Mouse (Mus musculus): ENCODE data around the gene Hmcn1. TPM values are rescaled to one million over a fixed set of nuclear protein-coding genes. Genes with fewer than 3 reads are reported as not detected.

Hmcn1 gene
- total and polyA plus RNA-seq, 3 experiments: 0.33 TPM; not detected in 2

- no peaks in the 10 kb centered on the region for H3K36me3 ChIP-seq (replicated peaks)
- TF ChIP-seq POLR2AphosphoS5 (IDR thresholded peaks at IDR 0.05; ENCODE audit: insufficient replicate concordance, low read depth, low read length): no peak
- no peaks in the 10 kb centered on the region for H3K9me3 ChIP-seq (replicated peaks)
- ATAC-seq (ENCODE audit: extremely low read depth, insufficient number of reproducible peaks, low FRiP score, poor library complexity, severe bottlenecking) (no peak), DNase-seq (ENCODE audit: low spot score) (no peak)
- peaks cover 4% of the 10 kb centered on the region; the same call in 1 of the 2 replicates for H3K27me3 ChIP-seq (ENCODE audit: insufficient read depth, low read length)
- no peaks in the 10 kb centered on the region for H3K4me1 ChIP-seq (ENCODE audit: insufficient read depth, low read depth, low read length)
- H3K4me3 ChIP-seq (ENCODE audit: low read depth, low read length): no peak overlapping the region
These were observed 9.1 kb downstream of the Hmcn1 start for GRCm38 (mm10) chr1:150984092-150984503.

- Histone ChIP-seq H3K36me3 (replicated peaks) (no peaks in the 10 kb centered on the region), H3K4me1 (ENCODE audit: insufficient read depth, low read depth, low read length) (no peaks in the 10 kb centered on the region), H3K27me3 (ENCODE audit: insufficient read depth, low read length) (0 out of 2 replicates have a peak, but pooled peaks cover 2% of the 10 kb centered on the region), H3K4me3 (ENCODE audit: low read depth, low read length) (no peak overlapping the region), H3K9me3 (replicated peaks) (no peaks in the 10 kb centered on the region)
- ATAC-seq (ENCODE audit: extremely low read depth, insufficient number of reproducible peaks, low FRiP score, poor library complexity, severe bottlenecking) (no peak), DNase-seq (ENCODE audit: low spot score) (no peak)
- no peak for TF ChIP-seq GATA1 (IDR thresholded peaks at IDR 0.05; ENCODE audit: borderline replicate concordance, low read length)
- TF ChIP-seq TAL1 (conservative IDR thresholded peaks at IDR 0.05; ENCODE audit: low read depth, low read length): no peak
- TF ChIP-seq GATA2 (IDR thresholded peaks at IDR 0.05; ENCODE audit: borderline replicate concordance, low read depth, low read length): no peak
- TF ChIP-seq CTCF (IDR thresholded peaks at IDR 0.05; ENCODE audit: low read depth, low read length): no peak
- TF ChIP-seq POLR2AphosphoS5 (IDR thresholded peaks at IDR 0.05; ENCODE audit: insufficient replicate concordance, low read depth, low read length): no peak
These were observed 14.6 kb downstream of the Hmcn1 start for GRCm38 (mm10) chr1:150978651-150979050.

GRCm38 (mm10) chr1:150976263-150976662 is 17.0 kb downstream of the Hmcn1 start:
- Histone ChIP-seq H3K9me3 (replicated peaks) (no peaks in the 10 kb centered on the region), H3K4me3 (ENCODE audit: low read depth, low read length) (no peak overlapping the region), H3K36me3 (replicated peaks) (no peaks in the 10 kb centered on the region), H3K27me3 (ENCODE audit: insufficient read depth, low read length) (0 out of 2 replicates have a peak, but pooled peaks cover 2% of the 10 kb centered on the region), H3K4me1 (ENCODE audit: insufficient read depth, low read depth, low read length) (no peaks in the 10 kb centered on the region)
- TF ChIP-seq POLR2AphosphoS5 (IDR thresholded peaks at IDR 0.05; ENCODE audit: insufficient replicate concordance, low read depth, low read length) (no peak), GATA2 (IDR thresholded peaks at IDR 0.05; ENCODE audit: borderline replicate concordance, low read depth, low read length) (no peak), GATA1 (IDR thresholded peaks at IDR 0.05; ENCODE audit: borderline replicate concordance, low read length) (no peak), TAL1 (conservative IDR thresholded peaks at IDR 0.05; ENCODE audit: low read depth, low read length) (no peak), CTCF (IDR thresholded peaks at IDR 0.05; ENCODE audit: low read depth, low read length) (no peak)
- no peak for DNase-seq (ENCODE audit: low spot score)
- no peak for ATAC-seq (ENCODE audit: extremely low read depth, insufficient number of reproducible peaks, low FRiP score, poor library complexity, severe bottlenecking)

GRCm38 (mm10) chr1:150959486-150960074 is 33.7 kb downstream of the Hmcn1 start:
- Histone ChIP-seq H3K4me1 (ENCODE audit: insufficient read depth, low read depth, low read length) (no peaks in the 10 kb centered on the region), H3K4me3 (ENCODE audit: low read depth, low read length) (no peak overlapping the region), H3K36me3 (replicated peaks) (no peaks in the 10 kb centered on the region), H3K27me3 (ENCODE audit: insufficient read depth, low read length) (no peaks in the 10 kb centered on the region), H3K9me3 (replicated peaks) (no peaks in the 10 kb centered on the region)
- TF ChIP-seq GATA1 (IDR thresholded peaks at IDR 0.05; ENCODE audit: borderline replicate concordance, low read length): no peak
- no peak for DNase-seq (ENCODE audit: low spot score)
- no peak for ATAC-seq (ENCODE audit: extremely low read depth, insufficient number of reproducible peaks, low FRiP score, poor library complexity, severe bottlenecking)

GRCm38 (mm10) chr1:150951004-150951403 is 42.2 kb downstream of the Hmcn1 start:
- Histone ChIP-seq H3K9me3 (replicated peaks) (no peaks in the 10 kb centered on the region), H3K4me1 (ENCODE audit: insufficient read depth, low read depth, low read length) (no peaks in the 10 kb centered on the region), H3K4me3 (ENCODE audit: low read depth, low read length) (no peak overlapping the region), H3K27me3 (ENCODE audit: insufficient read depth, low read length) (no peaks in the 10 kb centered on the region), H3K36me3 (replicated peaks) (no peaks in the 10 kb centered on the region)
- DNase-seq (ENCODE audit: low spot score) (no peak), ATAC-seq (ENCODE audit: extremely low read depth, insufficient number of reproducible peaks, low FRiP score, poor library complexity, severe bottlenecking) (no peak)
- no peak for TF ChIP-seq POLR2AphosphoS5 (IDR thresholded peaks at IDR 0.05; ENCODE audit: insufficient replicate concordance, low read depth, low read length)

GRCm38 (mm10) chr1:150950046-150950445 is 43.2 kb downstream of the Hmcn1 start:
- Histone ChIP-seq H3K9me3 (replicated peaks) (no peaks in the 10 kb centered on the region), H3K27me3 (ENCODE audit: insufficient read depth, low read length) (0 out of 2 replicates have a peak, but pooled peaks cover under 1% of the 10 kb centered on the region), H3K4me3 (ENCODE audit: low read depth, low read length) (no peak overlapping the region), H3K36me3 (replicated peaks) (no peaks in the 10 kb centered on the region), H3K4me1 (ENCODE audit: insufficient read depth, low read depth, low read length) (no peaks in the 10 kb centered on the region)
- DNase-seq (ENCODE audit: low spot score) (no peak), ATAC-seq (ENCODE audit: extremely low read depth, insufficient number of reproducible peaks, low FRiP score, poor library complexity, severe bottlenecking) (no peak)
- TF ChIP-seq CTCF (IDR thresholded peaks at IDR 0.05; ENCODE audit: low read depth, low read length) (no peak), GATA2 (IDR thresholded peaks at IDR 0.05; ENCODE audit: borderline replicate concordance, low read depth, low read length) (no peak), POLR2AphosphoS5 (IDR thresholded peaks at IDR 0.05; ENCODE audit: insufficient replicate concordance, low read depth, low read length) (no peak), TAL1 (conservative IDR thresholded peaks at IDR 0.05; ENCODE audit: low read depth, low read length) (no peak), GATA1 (IDR thresholded peaks at IDR 0.05; ENCODE audit: borderline replicate concordance, low read length) (no peak)

GRCm38 (mm10) chr1:150948911-150949310 is 44.3 kb downstream of the Hmcn1 start:
- Histone ChIP-seq H3K4me1 (ENCODE audit: insufficient read depth, low read depth, low read length) (no peaks in the 10 kb centered on the region), H3K4me3 (ENCODE audit: low read depth, low read length) (no peak overlapping the region), H3K9me3 (replicated peaks) (no peaks in the 10 kb centered on the region), H3K27me3 (ENCODE audit: insufficient read depth, low read length) (0 out of 2 replicates have a peak, but pooled peaks cover 5% of the 10 kb centered on the region), H3K36me3 (replicated peaks) (no peaks in the 10 kb centered on the region)
- TF ChIP-seq POLR2AphosphoS5 (IDR thresholded peaks at IDR 0.05; ENCODE audit: insufficient replicate concordance, low read depth, low read length) (no peak), TAL1 (conservative IDR thresholded peaks at IDR 0.05; ENCODE audit: low read depth, low read length) (no peak), CTCF (IDR thresholded peaks at IDR 0.05; ENCODE audit: low read depth, low read length) (no peak), GATA1 (IDR thresholded peaks at IDR 0.05; ENCODE audit: borderline replicate concordance, low read length) (no peak), GATA2 (IDR thresholded peaks at IDR 0.05; ENCODE audit: borderline replicate concordance, low read depth, low read length) (no peak)
- no peak for ATAC-seq (ENCODE audit: extremely low read depth, insufficient number of reproducible peaks, low FRiP score, poor library complexity, severe bottlenecking)
- no peak for DNase-seq (ENCODE audit: low spot score)
